Mouse (Mus musculus): ENCODE data around the gene Txndc12. TPM values are rescaled to one million over a fixed set of nuclear protein-coding genes. Genes with fewer than 3 reads are reported as not detected.
A peak's percentile ranks its signal among the peaks of the same experiment; 100 is the strongest.

The Txndc12 gene
- polyA plus RNA-seq, 1 experiment from 2014 or later: 115 TPM

DNA sequence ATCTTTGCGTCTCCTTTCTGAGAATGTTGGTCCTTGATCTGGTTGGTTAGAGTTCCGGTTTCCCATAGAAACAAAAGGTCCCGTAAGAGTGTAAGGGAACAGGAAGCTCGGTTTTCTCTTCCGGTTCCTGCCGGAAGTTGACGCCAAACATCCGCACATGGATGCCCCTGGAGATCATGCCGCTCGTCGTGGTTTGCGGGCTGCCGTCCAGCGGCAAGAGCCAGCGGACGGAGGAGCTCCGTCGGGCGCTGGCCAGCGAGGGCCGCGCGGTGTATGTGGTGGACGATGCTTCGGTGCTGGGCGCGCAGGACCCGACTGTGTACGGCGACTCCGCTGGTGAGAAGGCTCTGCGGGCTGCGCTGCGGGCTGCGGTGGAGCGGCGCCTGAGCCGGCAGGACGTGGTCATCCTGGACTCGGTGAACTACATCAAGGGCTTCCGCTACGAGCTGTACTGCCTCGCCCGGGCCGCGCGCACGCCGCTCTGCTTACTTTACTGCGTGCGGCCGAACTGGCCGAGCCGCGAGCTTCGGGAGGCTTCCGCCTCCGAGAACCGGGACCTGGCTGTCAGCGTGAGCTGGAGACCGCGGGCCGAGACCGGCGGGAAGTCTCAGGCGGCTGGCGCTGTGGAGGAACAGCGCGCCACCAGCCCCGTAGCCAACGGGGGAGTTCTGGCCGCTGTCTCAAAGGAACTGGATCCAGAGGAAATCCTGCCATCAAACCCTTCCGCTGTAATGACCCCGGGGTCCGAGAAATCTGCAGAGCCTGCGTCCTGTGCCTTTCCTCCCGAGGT is 13.5 kb downstream of the Txndc12 start, which contains the start of gene Kti12:
Kti12 (plus strand) TSS at position 71 of the 790 bp plus-strand sequence.
- H3K4me1 ChIP-seq (replicated peaks): peaks cover 13% of the 10 kb centered on the region
- H3K27ac ChIP-seq: peak within 1 kb of the TSS; percentile 89
- H3K9ac ChIP-seq (replicated peaks): peak within 1 kb of the TSS; percentile 84
- H3K4me2 ChIP-seq: peak within 1 kb of the TSS; percentile 97
- H3K36me3 ChIP-seq: peaks cover 23% of the 10 kb centered on the region
- ATAC-seq (ENCODE audit: insufficient number of reproducible peaks, insufficient read depth, low FRiP score, low TSS enrichment, low read depth): peak; percentile 79
- H3K9me3 ChIP-seq: no peaks in the 10 kb centered on the region
- under 1% methylated on average over 77 of the region's 77 CpGs for WGBS
- peak within 1 kb of the TSS; percentile 92 for H3K4me3 ChIP-seq (replicated peaks)
- no peaks in the 10 kb centered on the region for H3K27me3 ChIP-seq

DNA sequence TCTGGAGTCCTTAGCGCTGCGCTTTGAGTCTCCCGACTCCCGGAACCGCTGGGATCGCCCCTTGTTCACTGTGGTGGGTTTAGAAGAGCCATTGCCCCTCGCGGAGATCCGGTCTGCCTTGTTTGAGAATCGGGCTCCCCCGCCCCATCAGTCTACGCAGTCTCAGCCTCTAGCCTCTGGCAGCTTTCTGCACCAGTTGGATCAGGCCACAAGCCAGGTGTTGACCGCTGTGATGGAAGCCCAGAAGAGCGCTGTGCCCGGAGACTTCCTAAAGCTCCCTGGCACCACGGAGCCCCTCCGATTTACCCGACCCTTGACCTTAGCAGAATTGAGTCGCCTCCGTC is 14.1 kb downstream of the Txndc12 start, which contains the start of gene A730015C16Rik:
A730015C16Rik (minus strand) TSS at position 115 of the 344 bp plus-strand sequence.
- no peak for ATAC-seq (ENCODE audit: insufficient number of reproducible peaks, insufficient read depth, low FRiP score, low TSS enrichment, low read depth)
- Histone ChIP-seq H3K27me3 (no peaks in the 10 kb centered on the region), H3K9me3 (no peaks in the 10 kb centered on the region), H3K36me3 (peaks cover 28% of the 10 kb centered on the region), H3K27ac (peak within 1 kb of the TSS; percentile 89), H3K4me3 (replicated peaks) (peak within 1 kb of the TSS; percentile 92), H3K9ac (replicated peaks) (peak within 1 kb of the TSS; percentile 84), H3K4me1 (replicated peaks) (peaks cover 13% of the 10 kb centered on the region), H3K4me2 (peak within 1 kb of the TSS; percentile 97)
- WGBS: 10% methylated on average over 20 of the region's 20 CpGs

DNA sequence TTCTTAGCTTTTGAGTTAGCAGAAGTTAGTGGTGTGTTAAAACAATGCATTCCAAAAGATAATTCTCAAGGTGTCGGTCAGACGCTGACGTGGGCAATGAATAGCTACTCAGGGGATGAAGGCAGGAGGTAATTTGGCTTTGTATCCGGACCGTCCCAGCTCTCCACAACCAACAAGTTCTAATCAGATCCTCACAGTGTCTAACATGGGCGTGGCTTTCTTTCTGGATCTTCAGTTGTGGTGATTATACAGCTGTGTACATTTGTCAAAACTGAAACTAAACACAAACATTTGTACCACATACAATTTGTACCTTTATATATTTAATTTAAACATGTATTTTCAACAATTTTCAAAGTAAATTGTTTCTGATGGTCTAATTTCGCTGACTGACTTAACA is 32.4 kb downstream of the Txndc12 start:
- Histone ChIP-seq H3K27ac (no peak overlapping the region), H3K4me1 (replicated peaks) (no peaks in the 10 kb centered on the region)

GRCm38 (mm10) chr4:108869730-108870374 is 35.5 kb downstream of the Txndc12 start:
- WGBS: 38% methylated on average over 10 of the region's 10 CpGs

More for the DNA sequence above, 32.4 kb downstream of the Txndc12 start:
- 88% methylated on average over 7 of the region's 7 CpGs for WGBS
- Histone ChIP-seq H3K9me3 (no peaks in the 10 kb centered on the region), H3K9ac (replicated peaks) (no peak overlapping the region), H3K27me3 (no peaks in the 10 kb centered on the region), H3K4me2 (no peak overlapping the region), H3K4me3 (replicated peaks) (no peak overlapping the region), H3K36me3 (peaks cover 28% of the 10 kb centered on the region)
- ATAC-seq (ENCODE audit: insufficient number of reproducible peaks, insufficient read depth, low FRiP score, low TSS enrichment, low read depth): no peak

GRCm38 (mm10) chr4:108873746-108874145 is 39.3 kb downstream of the Txndc12 start:
- no peak overlapping the region for H3K4me3 ChIP-seq (replicated peaks)
- no peak for ATAC-seq (ENCODE audit: insufficient number of reproducible peaks, insufficient read depth, low FRiP score, low TSS enrichment, low read depth)
- no peak overlapping the region for H3K9ac ChIP-seq (replicated peaks)
- H3K27ac ChIP-seq: no peak overlapping the region
- peaks cover 13% of the 10 kb centered on the region for H3K27me3 ChIP-seq
- H3K36me3 ChIP-seq: no peaks in the 10 kb centered on the region
- 85% methylated on average over 5 of the region's 5 CpGs for WGBS
- no peaks in the 10 kb centered on the region for H3K4me1 ChIP-seq (replicated peaks)
- no peak overlapping the region for H3K4me2 ChIP-seq
- no peaks in the 10 kb centered on the region for H3K9me3 ChIP-seq

More at GRCm38 (mm10) chr4:108869730-108870374, 35.5 kb downstream of the Txndc12 start:
- no peak overlapping the region for H3K27ac ChIP-seq
- no peaks in the 10 kb centered on the region for H3K4me1 ChIP-seq (replicated peaks)
- no peak overlapping the region for H3K4me2 ChIP-seq
- 0 out of 2 replicates have a peak, but pooled peaks have one; percentile 52 for ATAC-seq (ENCODE audit: insufficient number of reproducible peaks, insufficient read depth, low FRiP score, low TSS enrichment, low read depth)
- no peaks in the 10 kb centered on the region for H3K9me3 ChIP-seq
- peaks cover 2% of the 10 kb centered on the region; the same call in 1 of the 2 replicates for H3K36me3 ChIP-seq
- no peaks in the 10 kb centered on the region for H3K27me3 ChIP-seq
- H3K9ac ChIP-seq (replicated peaks): no peak overlapping the region
- no peak overlapping the region for H3K4me3 ChIP-seq (replicated peaks)

DNA sequence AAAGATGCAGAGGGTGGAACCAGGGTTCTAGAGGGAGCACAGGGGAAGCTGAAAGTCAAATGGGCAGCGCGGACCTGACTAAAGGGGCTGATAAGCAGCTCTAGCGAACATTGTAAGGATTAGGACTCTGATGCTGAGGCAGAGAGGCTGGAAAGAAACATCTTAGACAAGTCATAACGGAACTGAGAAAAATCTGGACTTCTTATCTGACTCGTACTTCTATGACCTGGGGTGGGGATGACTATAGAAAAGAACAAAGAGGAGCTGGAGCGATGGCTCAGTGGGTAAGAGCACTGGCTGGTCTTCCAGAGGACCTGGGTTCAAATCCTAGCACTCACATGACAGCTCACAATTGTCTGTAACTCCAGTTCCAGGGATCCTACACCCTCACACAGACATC is 43.5 kb downstream of the Txndc12 start:
- ATAC-seq (ENCODE audit: insufficient number of reproducible peaks, insufficient read depth, low FRiP score, low TSS enrichment, low read depth): no peak
- Histone ChIP-seq H3K27me3 (peaks cover 25% of the 10 kb centered on the region), H3K36me3 (no peaks in the 10 kb centered on the region), H3K27ac (no peak overlapping the region), H3K4me1 (replicated peaks) (peaks cover 6% of the 10 kb centered on the region; the same call in 1 of the 2 replicates), H3K9ac (replicated peaks) (no peak overlapping the region), H3K9me3 (no peaks in the 10 kb centered on the region), H3K4me2 (no peak overlapping the region), H3K4me3 (replicated peaks) (no peak overlapping the region)
- 87% methylated on average over 6 of the region's 6 CpGs for WGBS

DNA sequence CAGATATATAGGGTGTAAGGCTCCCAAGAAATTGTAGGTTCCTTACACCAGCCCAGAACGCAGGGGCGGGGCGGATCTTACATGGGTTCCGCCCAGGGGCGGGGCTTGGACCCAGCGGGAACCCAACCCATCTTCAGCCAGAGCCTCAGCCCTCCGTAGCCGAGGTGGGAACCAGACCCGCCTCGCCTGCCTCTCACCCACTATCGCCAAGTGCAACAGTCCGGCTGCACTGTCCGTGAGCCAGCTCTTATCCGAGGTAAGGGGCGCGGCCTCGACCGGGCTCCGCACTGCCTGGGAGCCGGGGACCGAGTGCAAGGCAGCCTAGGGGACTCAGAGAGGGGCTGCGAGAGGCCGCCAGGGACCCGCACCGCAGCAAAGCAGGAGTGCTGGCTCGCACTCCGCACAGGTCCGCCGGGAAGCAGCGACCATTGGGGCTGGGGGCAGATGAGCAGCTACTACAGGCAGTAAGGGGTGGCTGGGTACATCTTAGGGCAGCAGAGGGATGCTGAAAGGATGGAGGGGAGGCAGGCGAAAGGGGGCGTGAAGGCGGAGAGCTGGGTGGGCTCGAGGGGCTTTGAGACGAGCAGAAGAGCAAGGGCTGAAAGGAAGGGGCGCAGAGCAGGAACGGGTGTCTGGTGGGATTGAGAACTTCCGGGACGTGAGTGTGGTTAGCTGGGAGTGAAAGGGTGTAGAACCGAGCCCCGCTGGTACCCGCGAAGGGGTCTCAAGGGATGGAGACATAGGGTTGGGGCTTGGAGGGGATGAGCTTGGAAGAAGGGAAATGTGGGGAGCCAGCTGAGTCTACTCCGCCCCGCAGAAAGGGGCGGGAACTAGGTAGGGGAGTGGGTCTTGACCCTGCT is 44.8 kb downstream of the Txndc12 start, which contains the start of gene Rab3b:
Rab3b (plus strand) TSS at position 101 of the 860 bp plus-strand sequence.
- Histone ChIP-seq H3K36me3 (no peaks in the 10 kb centered on the region), H3K9ac (replicated peaks) (peak within 1 kb of the TSS; percentile 59), H3K4me2 (peak within 1 kb of the TSS; percentile 97), H3K4me1 (replicated peaks) (peaks cover 6% of the 10 kb centered on the region; the same call in 1 of the 2 replicates), H3K27ac (no peak within 1 kb of the TSS), H3K27me3 (peaks cover 25% of the 10 kb centered on the region), H3K4me3 (replicated peaks) (peak within 1 kb of the TSS; percentile 64), H3K9me3 (no peaks in the 10 kb centered on the region)
- WGBS: under 1% methylated on average over 46 of the region's 46 CpGs
- peak; percentile 80 for ATAC-seq (ENCODE audit: insufficient number of reproducible peaks, insufficient read depth, low FRiP score, low TSS enrichment, low read depth)

- H3K9ac ChIP-seq (replicated peaks): no peak overlapping the region
- no peak overlapping the region for H3K27ac ChIP-seq
- H3K4me2 ChIP-seq: no peak overlapping the region
- H3K4me3 ChIP-seq (replicated peaks): no peak overlapping the region
- WGBS: 50% methylated on average over 13 of the region's 13 CpGs
- H3K27me3 ChIP-seq: peaks cover 13% of the 10 kb centered on the region
- H3K36me3 ChIP-seq: no peaks in the 10 kb centered on the region
- H3K4me1 ChIP-seq (replicated peaks): peaks cover 6% of the 10 kb centered on the region; the same call in 1 of the 2 replicates
- ATAC-seq (ENCODE audit: insufficient number of reproducible peaks, insufficient read depth, low FRiP score, low TSS enrichment, low read depth): no peak
- no peaks in the 10 kb centered on the region for H3K9me3 ChIP-seq
These were observed 49.4 kb downstream of the Txndc12 start for GRCm38 (mm10) chr4:108883815-108884214.

- Histone ChIP-seq H3K4me1 (replicated peaks) (no peaks in the 10 kb centered on the region), H3K27me3 (no peaks in the 10 kb centered on the region), H3K9me3 (no peaks in the 10 kb centered on the region), H3K27ac (no peak overlapping the region), H3K4me2 (no peak overlapping the region), H3K9ac (replicated peaks) (no peak overlapping the region), H3K4me3 (replicated peaks) (no peak overlapping the region), H3K36me3 (no peaks in the 10 kb centered on the region)
- WGBS: 90% methylated on average over 4 of the region's 4 CpGs
- ATAC-seq (ENCODE audit: insufficient number of reproducible peaks, insufficient read depth, low FRiP score, low TSS enrichment, low read depth): no peak
These were observed 53.1 kb downstream of the Txndc12 start for GRCm38 (mm10) chr4:108887456-108887855.

GRCm38 (mm10) chr4:108890876-108891275 is 56.5 kb downstream of the Txndc12 start:
- no peaks in the 10 kb centered on the region for H3K36me3 ChIP-seq

More at GRCm38 (mm10) chr4:108890876-108891275, 56.5 kb downstream of the Txndc12 start:
- WGBS: 88% methylated on average over 6 of the region's 6 CpGs
- Histone ChIP-seq H3K27me3 (no peaks in the 10 kb centered on the region), H3K4me2 (no peak overlapping the region), H3K27ac (no peak overlapping the region), H3K4me3 (replicated peaks) (no peak overlapping the region), H3K4me1 (replicated peaks) (no peaks in the 10 kb centered on the region), H3K9me3 (no peaks in the 10 kb centered on the region), H3K9ac (replicated peaks) (no peak overlapping the region)
- ATAC-seq (ENCODE audit: insufficient number of reproducible peaks, insufficient read depth, low FRiP score, low TSS enrichment, low read depth): no peak

Measured in limb, embryonic 12.5 days (tissue).